Mouse (Mus musculus) cerebellum, adult (tissue): Measurements from ENCODE around the gene Rbm43.
"Not testable (repeated sequence)": the region's sequence is repeated elsewhere in the genome, so short reads cannot be mapped to it uniquely, and the experiment has no call there.

Experiments used
- ATAC-seq: cut with Nextera tagmentation; 2 replicates; pipeline ENCODE4 v1.9.2; 2017; ENCODE audit warnings: mild to moderate bottlenecking, moderate library complexity, mixed read lengths; ENCODE audit not compliant: insufficient number of reproducible peaks, low FRiP score, low TSS enrichment

The Rbm43 gene

GRCm38 (mm10) chr2:51914944-51915680 lies 19.9 kb downstream of the Rbm43 start:
- ATAC-seq: peak; percentile 82

GRCm38 (mm10) chr2:51914532-51914931 lies 20.4 kb downstream of the Rbm43 start:
- ATAC-seq: no peak

- no peak for ATAC-seq
These were observed 22.2 kb downstream of the Rbm43 start for GRCm38 (mm10) chr2:51912740-51913139.

GRCm38 (mm10) chr2:51911864-51912263 lies 23.1 kb downstream of the Rbm43 start:
- no peak for ATAC-seq

- no peak for ATAC-seq
These were observed 27.3 kb downstream of the Rbm43 start for GRCm38 (mm10) chr2:51907538-51908110.

- ATAC-seq: no peak
These were observed 29.3 kb downstream of the Rbm43 start for GRCm38 (mm10) chr2:51905637-51906036.

GRCm38 (mm10) chr2:51892411-51892901 lies 42.5 kb downstream of the Rbm43 start:
- no peak for ATAC-seq

- ATAC-seq: no peak
These were observed 44.0 kb downstream of the Rbm43 start for GRCm38 (mm10) chr2:51890961-51891360.

- not testable (repeated sequence) for ATAC-seq
These were observed 44.8 kb downstream of the Rbm43 start for GRCm38 (mm10) chr2:51890139-51890538.

- ATAC-seq: no peak
These were observed 54.8 kb downstream of the Rbm43 start for GRCm38 (mm10) chr2:51880143-51880542.
